ENCODE assay signal across 8 mouse cellular contexts in the genomic region with DNA sequence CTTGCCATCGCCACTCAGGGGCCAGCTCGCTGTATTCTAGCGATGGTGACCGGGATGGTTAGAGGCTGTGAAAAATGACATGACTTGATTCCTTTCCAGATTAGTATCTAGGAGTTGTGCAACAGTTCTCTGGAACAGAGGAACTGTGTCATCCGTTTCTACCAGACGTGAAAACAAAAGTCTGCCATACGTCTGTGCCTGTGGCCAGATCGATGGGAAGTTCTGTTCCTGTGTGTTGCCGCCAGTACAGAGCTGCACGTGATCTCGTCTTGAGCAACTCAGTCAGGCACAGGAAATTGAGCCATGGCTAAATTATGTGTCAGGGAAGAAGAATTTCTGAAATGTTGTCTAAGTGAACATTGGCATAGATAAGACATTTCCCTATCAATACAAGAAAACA.
DNase-seq lines count a peak whose midpoint lies in the region; ATAC-seq and TF ChIP-seq lines count a peak whose summit lies in the region.

No protein-coding gene starts in this region.

- no peak overlapping the region for H3K27ac ChIP-seq in kidney, embryonic 14.5 days (ENCODE audit: low read depth, low read length)
- H3K27ac ChIP-seq in heart, embryonic 16.5 days (ENCODE audit: low read length), result peak overlapping the region; percentile 64
- H3K27ac ChIP-seq in lung, embryonic 14.5 days (ENCODE audit: low read depth), result peak overlapping the region; percentile 71
- H3K27ac ChIP-seq in forebrain, embryonic 10.5 days, result no peak overlapping the region

- no peaks in the 10 kb centered on the region for H3K9me3 ChIP-seq in kidney, embryonic 14.5 days (ENCODE audit: control insufficient read depth, low read length)
- no peaks in the 10 kb centered on the region for H3K9me3 ChIP-seq in heart, embryonic 16.5 days (replicated peaks; ENCODE audit: control insufficient read depth, low read length)
- H3K9me3 ChIP-seq in lung, embryonic 14.5 days (ENCODE audit: low read depth, low read length), result no peaks in the 10 kb centered on the region
- H3K9me3 ChIP-seq in forebrain, embryonic 10.5 days, result no peaks in the 10 kb centered on the region

- 77% methylated on average over 11 of the region's 11 CpGs for WGBS in kidney, embryonic 14.5 days
- 45% methylated on average over 11 of the region's 11 CpGs for WGBS in heart, embryonic 16.5 days
- 32% methylated on average over 11 of the region's 11 CpGs for WGBS in lung, embryonic 14.5 days
- 87% methylated on average over 11 of the region's 11 CpGs for WGBS in forebrain, embryonic 10.5 days

- no peaks in the 10 kb centered on the region for H3K4me1 ChIP-seq in kidney, embryonic 14.5 days (ENCODE audit: control insufficient read depth, insufficient read depth, low read length)
- H3K4me1 ChIP-seq in heart, embryonic 16.5 days (ENCODE audit: control insufficient read depth, insufficient read depth, low read length), result peaks cover under 1% of the 10 kb centered on the region
- peaks cover 9% of the 10 kb centered on the region; the same call in 1 of the 2 replicates for H3K4me1 ChIP-seq in lung, embryonic 14.5 days (ENCODE audit: insufficient read depth)
- H3K4me1 ChIP-seq in forebrain, embryonic 10.5 days, result no peaks in the 10 kb centered on the region

- no peaks in the 10 kb centered on the region for H3K27me3 ChIP-seq in kidney, embryonic 14.5 days (ENCODE audit: control insufficient read depth, insufficient read depth, low read length)
- no peaks in the 10 kb centered on the region for H3K27me3 ChIP-seq in heart, embryonic 16.5 days (ENCODE audit: control insufficient read depth, insufficient read depth, low read length)
- H3K27me3 ChIP-seq in lung, embryonic 14.5 days (ENCODE audit: insufficient read depth, low read length), result no peaks in the 10 kb centered on the region
- no peaks in the 10 kb centered on the region for H3K27me3 ChIP-seq in forebrain, embryonic 10.5 days (ENCODE audit: poor library complexity, severe bottlenecking)

- TF ChIP-seq CTCF in lung, embryonic 14.5 days (IDR thresholded peaks at IDR 0.05; ENCODE audit: low read depth), result no peak

- DNase-seq in kidney, adult 18-20 months, result peak; percentile 40
- DNase-seq in adipocyte (ENCODE audit: low spot score), result peak; percentile 72
- DNase-seq in lung, embryonic 14.5 days, result peak; percentile 87
- no peak for DNase-seq in frontal cortex, adult 2 months (ENCODE audit: extremely low spot score in 1 of 2, low spot score in 1 of 2)
- no peak for DNase-seq in forebrain, embryonic 10.5 days (ENCODE audit: extremely low spot score, low spot score)

- no peak for ATAC-seq in kidney, embryonic 14.5 days (ENCODE audit: low FRiP score, low TSS enrichment)
- peak; percentile 55 for ATAC-seq in heart, embryonic 16.5 days (replicated peaks; ENCODE audit: extremely low read depth, insufficient read depth, low FRiP score)
- ATAC-seq in lung, embryonic 14.5 days (ENCODE audit: insufficient read depth), result peak; percentile 92
- ATAC-seq in megakaryocyte-erythroid progenitor cell, adult 5-6 weeks (replicated peaks; ENCODE audit: low FRiP score, low TSS enrichment, poor library complexity, severe bottlenecking), result no peak

- no peak overlapping the region for H3K9ac ChIP-seq in kidney, embryonic 14.5 days (ENCODE audit: low read depth, low read length)
- H3K9ac ChIP-seq in heart, embryonic 16.5 days (ENCODE audit: low read length), result no peak overlapping the region
- no peak overlapping the region for H3K9ac ChIP-seq in lung, embryonic 14.5 days

- H3K4me2 ChIP-seq in kidney, embryonic 14.5 days (replicated peaks; ENCODE audit: low read depth, low read length), result no peak overlapping the region
- H3K4me2 ChIP-seq in heart, embryonic 16.5 days (ENCODE audit: low read depth, low read length), result peak overlapping the region; percentile 16; the same call in 1 of the 2 replicates
- H3K4me2 ChIP-seq in lung, embryonic 14.5 days, result peak overlapping the region; percentile 38

- no peak overlapping the region for H3K4me3 ChIP-seq in kidney, embryonic 14.5 days (ENCODE audit: low read length)
- H3K4me3 ChIP-seq in heart, embryonic 16.5 days (ENCODE audit: low read length), result no peak overlapping the region
- H3K4me3 ChIP-seq in lung, embryonic 14.5 days (ENCODE audit: low read depth, low read length), result no peak overlapping the region
- H3K4me3 ChIP-seq in forebrain, embryonic 10.5 days, result no peak overlapping the region

- H3K36me3 ChIP-seq in kidney, embryonic 14.5 days (ENCODE audit: control insufficient read depth, insufficient read depth, low read length), result no peaks in the 10 kb centered on the region
- H3K36me3 ChIP-seq in heart, embryonic 16.5 days (ENCODE audit: control insufficient read depth, insufficient read depth), result no peaks in the 10 kb centered on the region
- H3K36me3 ChIP-seq in lung, embryonic 14.5 days (ENCODE audit: insufficient read depth), result no peaks in the 10 kb centered on the region
- no peaks in the 10 kb centered on the region for H3K36me3 ChIP-seq in forebrain, embryonic 10.5 days (replicated peaks)

Comparison
In these comparisons a context has a peak if more than half of its experiments do, and no peak if none do; other contexts are left out.
1. DNase-seq: peak in kidney, adult 18-20 months (single experiment), adipocyte (single experiment) and lung, embryonic 14.5 days (single experiment); none in frontal cortex, adult 2 months (0 of 2) and forebrain, embryonic 10.5 days (single experiment).
2. ATAC-seq: peak in heart, embryonic 16.5 days (single experiment) and lung, embryonic 14.5 days (single experiment); none in kidney, embryonic 14.5 days (single experiment) and megakaryocyte-erythroid progenitor cell, adult 5-6 weeks (single experiment).
3. H3K27ac ChIP-seq: peak in heart, embryonic 16.5 days (single experiment) and lung, embryonic 14.5 days (single experiment); none in kidney, embryonic 14.5 days (single experiment) and forebrain, embryonic 10.5 days (single experiment).